23 mouse cellular contexts compared by ENCODE assay signal in genomic region chr12:91540202-91540601, GRCm38 (mm10). TPM values are rescaled to one million over a fixed set of nuclear protein-coding genes. Genes with fewer than 3 reads are reported as not detected.
DNase-seq lines count a peak whose midpoint lies in the region; ATAC-seq and TF ChIP-seq lines count a peak whose summit lies in the region.
"Had no signal": no experiment of that assay in that cellular context is flagged by ENCODE, and none has a peak within 500 bp of the region (broad histone marks: within the 10 kb centered on the region; RNA-seq: fewer than 3 reads in every experiment).

No protein-coding gene starts in this region.

- H3K36me3 ChIP-seq in kidney, embryonic 16.5 days (ENCODE audit: insufficient read depth, low read length): no peaks in the 10 kb centered on the region
- no peaks in the 10 kb centered on the region for H3K36me3 ChIP-seq in kidney, embryonic 15.5 days
- no peaks in the 10 kb centered on the region for H3K36me3 ChIP-seq in CH12.LX (replicated peaks in 1 of 2; ENCODE audit: control insufficient read depth in 1 of 2, insufficient read depth in 1 of 2, low read length in 1 of 2)
- no peaks in the 10 kb centered on the region for H3K36me3 ChIP-seq in forebrain, embryonic 14.5 days (ENCODE audit: control insufficient read depth, insufficient read depth, low read length)
- H3K36me3 ChIP-seq: G1E had no signal

- TF ChIP-seq RAD21 in CH12.LX (IDR thresholded peaks at IDR 0.05; ENCODE audit: low read depth, low read length): no peak

- no peak overlapping the region for H3K9ac ChIP-seq in kidney, embryonic 16.5 days (replicated peaks; ENCODE audit: low read length)
- no peak overlapping the region for H3K9ac ChIP-seq in kidney, embryonic 15.5 days
- no peak overlapping the region for H3K9ac ChIP-seq in CH12.LX (ENCODE audit: insufficient read depth, low read depth)
- no peak overlapping the region for H3K9ac ChIP-seq in forebrain, embryonic 14.5 days (ENCODE audit: low read length)

- DNase-seq in heart, adult 11 months: peak; percentile 61
- DNase-seq in heart, postnatal 4 days: no peak
- DNase-seq in A20 (ENCODE audit: low read depth, low spot score) (peak; percentile 15), CH12.LX (ENCODE audit: extremely low read depth) (peak; percentile 16)
- no peak for DNase-seq in cerebellum, adult 9-11 months
- DNase-seq in forebrain, embryonic 14.5 days (ENCODE audit: low spot score): no peak
- DNase-seq: adrenal gland, adult 2 months; adrenal gland, adult 8-10 months; adrenal gland, postnatal 10 days; adrenal gland, postnatal 14 days; adrenal gland, postnatal 25 days; adrenal gland, postnatal 36 days; B cell, adult 2 months; cerebellum, adult 11 months; cerebellum, adult 11-12 months; cerebellum, adult 18-20 months; cerebellum, adult 2 months had no signal

- H3K4me3 ChIP-seq in kidney, embryonic 16.5 days (ENCODE audit: low read length): no peak overlapping the region
- no peak overlapping the region for H3K4me3 ChIP-seq in kidney, embryonic 15.5 days (replicated peaks)
- H3K4me3 ChIP-seq in CH12.LX (replicated peaks in 1 of 3; ENCODE audit: low read depth in 2 of 3, low read length in 2 of 3, poor library complexity in 1 of 3): no peak overlapping the region
- no peak overlapping the region for H3K4me3 ChIP-seq in forebrain, embryonic 14.5 days (ENCODE audit: low read depth, low read length)

- H3K9me3 ChIP-seq in kidney, embryonic 16.5 days (ENCODE audit: low read length): no peaks in the 10 kb centered on the region
- no peaks in the 10 kb centered on the region for H3K9me3 ChIP-seq in kidney, embryonic 15.5 days (replicated peaks)
- H3K9me3 ChIP-seq in CH12.LX (replicated peaks; ENCODE audit: low read length): peaks cover 3% of the 10 kb centered on the region
- no peaks in the 10 kb centered on the region for H3K9me3 ChIP-seq in forebrain, embryonic 14.5 days (replicated peaks; ENCODE audit: control insufficient read depth, low read length)
- H3K9me3 ChIP-seq: G1E had no signal

- no peak for TF ChIP-seq POLR2A in CH12.LX (IDR thresholded peaks at IDR 0.05; ENCODE audit: low read depth, low read length)

- 65% methylated on average over 7 of the region's 7 CpGs for WGBS in kidney, embryonic 16.5 days
- 73% methylated on average over 7 of the region's 7 CpGs for WGBS in kidney, embryonic 15.5 days
- WGBS in forebrain, embryonic 14.5 days: 95% methylated on average over 7 of the region's 7 CpGs

- dilution Hi-C loops in CH12.LX (cut with MboI; ENCODE audit: extremely low pct_ligation_motif_present, extremely low pct_unique_long_range_greater_than_20kb, low sequenced_read_pairs): no loop called here

- H3K27me3 ChIP-seq in kidney, embryonic 16.5 days (ENCODE audit: insufficient read depth, low read length): no peaks in the 10 kb centered on the region
- H3K27me3 ChIP-seq in kidney, embryonic 15.5 days: no peaks in the 10 kb centered on the region
- no peaks in the 10 kb centered on the region for H3K27me3 ChIP-seq in CH12.LX (replicated peaks)
- H3K27me3 ChIP-seq in forebrain, embryonic 14.5 days (replicated peaks; ENCODE audit: control insufficient read depth, insufficient read depth, low read length): no peaks in the 10 kb centered on the region
- H3K27me3 ChIP-seq: Patski had no signal

- TF ChIP-seq EP300 in CH12.LX (IDR thresholded peaks at IDR 0.05; ENCODE audit: low read length): no peak

- H3K4me1 ChIP-seq in kidney, embryonic 16.5 days (ENCODE audit: insufficient read depth, low read length): no peaks in the 10 kb centered on the region
- no peaks in the 10 kb centered on the region for H3K4me1 ChIP-seq in kidney, embryonic 15.5 days
- peaks cover 0 to 5% of the 10 kb centered on the region in 2 experiments; a peak in 1 of 4 replicates for H3K4me1 ChIP-seq in CH12.LX (ENCODE audit: control insufficient read depth in 1 of 2, insufficient read depth in 2 of 2)
- no peaks in the 10 kb centered on the region for H3K4me1 ChIP-seq in forebrain, embryonic 14.5 days (ENCODE audit: control insufficient read depth, insufficient read depth, low read length)

- peak; percentile 69; the same call in 1 of the 2 replicates for ATAC-seq in kidney, embryonic 16.5 days (ENCODE audit: low FRiP score, low TSS enrichment)
- ATAC-seq in kidney, embryonic 15.5 days (replicated peaks; ENCODE audit: low FRiP score): no peak
- no peak for ATAC-seq in forebrain, embryonic 14.5 days
- ATAC-seq: activated CD4-positive, CD25-positive, alpha-beta regulatory T cell, adult 4 months; CD4-positive, CD25-positive, alpha-beta regulatory T cell, adult 4 months; Patski had no signal

- TF ChIP-seq CTCF in CH12.LX (conservative IDR thresholded peaks at IDR 0.05 in 1 of 2, IDR thresholded peaks at IDR 0.05 in 1 of 2; ENCODE audit: low read depth in 2 of 2, low read length in 2 of 2): no peak

- H3K27ac ChIP-seq in kidney, embryonic 16.5 days (ENCODE audit: low read length): no peak overlapping the region
- H3K27ac ChIP-seq in kidney, embryonic 15.5 days: no peak overlapping the region
- H3K27ac ChIP-seq in CH12.LX (ENCODE audit: insufficient read depth, low read depth): no peak overlapping the region
- H3K27ac ChIP-seq in forebrain, embryonic 14.5 days (ENCODE audit: low read depth, low read length): no peak overlapping the region

- H3K4me2 ChIP-seq in kidney, embryonic 16.5 days (replicated peaks; ENCODE audit: low read depth, low read length): no peak overlapping the region
- H3K4me2 ChIP-seq in kidney, embryonic 15.5 days: no peak overlapping the region
- no peak overlapping the region for H3K4me2 ChIP-seq in CH12.LX (ENCODE audit: insufficient read depth, low read depth, poor library complexity, severe bottlenecking)
- H3K4me2 ChIP-seq in forebrain, embryonic 14.5 days (ENCODE audit: low read length): no peak overlapping the region

- in situ Hi-C loops in CH12.LX (cut with MboI; ENCODE audit: low pct_ligation_motif_present, low pct_unique_long_range_greater_than_20kb, low sequenced_read_pairs): loop anchor here (25.0 kb wide), 1 partner anchor 128 kb away; no protein-coding TSS in a partner anchor

- H3K79me2 ChIP-seq in CH12.LX (replicated peaks; ENCODE audit: control insufficient read depth, extremely low read depth, insufficient read depth, poor library complexity, severe bottlenecking): no peaks in the 10 kb centered on the region

TF ChIP-seq in CH12.LX, 34 proteins besides CTCF, POLR2A, EP300 and RAD21:
- no peak for TF ChIP-seq NELFE (IDR thresholded peaks at IDR 0.05; ENCODE audit: low read depth, low read length)
- TF ChIP-seq MAX (IDR thresholded peaks at IDR 0.05; ENCODE audit: low read length): 0 out of 2 replicates have a peak, but pooled peaks have one; percentile 16
- peak; percentile 60 for TF ChIP-seq BHLHE40 (IDR thresholded peaks at IDR 0.05; ENCODE audit: low read depth, low read length)
- no peak for TF ChIP-seq SMC3 (IDR thresholded peaks at IDR 0.05; ENCODE audit: low read depth, low read length)

RNA-seq across cellular contexts. Expression of gene Gtf2a1, which starts 50.1 kb away (rescaled TPM):
- total RNA-seq in heart, postnatal 4 days (2021): 10 to 100 TPM; 32.6 to 33.3 TPM
- polyA plus RNA-seq in kidney, embryonic 16.5 days (2015; fragmentation: Nextera tagmentation; extraction: Ambion mirVana): 50.3 and 51.3 TPM in 2 replicates
- 46.6 and 50.0 TPM in 2 replicates for polyA plus RNA-seq in kidney, embryonic 15.5 days (2015; fragmentation: Nextera tagmentation; extraction: Ambion mirVana)
- 25.7 and 29.0 TPM in 2 replicates for total RNA-seq in CH12.LX (2012; rRNA removed)
- total RNA-seq in CH12.LX (2014; rRNA removed): 16.0 and 19.2 TPM in 2 replicates
- polyA plus RNA-seq in CH12.LX (2012; ENCODE audit: insufficient read length, low read depth): 34.5 and 36.2 TPM in 2 replicates
- polyA plus RNA-seq in forebrain, embryonic 14.5 days (2014; fragmentation: Nextera tagmentation; extraction: Ambion mirVana): 50.7 and 50.8 TPM in 2 replicates

Comparison
In these comparisons a context has a peak if more than half of its experiments do, and no peak if none do; other contexts are left out.
1. DNase-seq: peak in heart, adult 11 months (single experiment), A20 (single experiment) and CH12.LX (single experiment); none in heart, postnatal 4 days (single experiment), cerebellum, adult 9-11 months (single experiment) and forebrain, embryonic 14.5 days (single experiment).